Mouse (Mus musculus): ENCODE measurements around the gene Psg22.

GRCm38 (mm10) chr7:18734451-18734850 is 16.6 kb downstream of the Psg22 start:
- no peak for TF ChIP-seq SMC3 (IDR thresholded peaks at IDR 0.05; ENCODE audit: low read depth, low read length)
- no peak for TF ChIP-seq POLR2A (IDR thresholded peaks at IDR 0.05; ENCODE audit: low read depth, low read length)
- TF ChIP-seq MAFK (IDR thresholded peaks at IDR 0.05; ENCODE audit: insufficient replicate concordance, low read length) = no peak
- no peak for TF ChIP-seq POLR2AphosphoS2 (IDR thresholded peaks at IDR 0.05; ENCODE audit: low read depth, low read length)
- no peak for TF ChIP-seq TCF12 (IDR thresholded peaks at IDR 0.05; ENCODE audit: low read depth, low read length)
- no peak for TF ChIP-seq GABPA (IDR thresholded peaks at IDR 0.05; ENCODE audit: insufficient replicate concordance, low read depth, low read length)
- no peak for TF ChIP-seq CHD1 (IDR thresholded peaks at IDR 0.05; ENCODE audit: low read depth, low read length)
